Mouse (Mus musculus) erythroblast, embryonic 14.5 days (primary cell): ENCODE measurements at regions not wholly inside any gene's neighbourhood (a gene's known extent, or its start where the extent isn't known, plus 50 kb on each side); places are given as distances from the start of the nearest gene placed in this dataset.

Source experiments
- GATA1 ChIP-seq: IDR thresholded peaks from 2 replicates; pipeline ENCODE4 v1.6.1; 2012; ENCODE audit warnings: low read length, inconsistent platforms, mixed read lengths
- TAL1 ChIP-seq: IDR thresholded peaks from 3 replicates; pipeline ENCODE4 v1.6.1; 2012; ENCODE audit warnings: low read length, inconsistent platforms, mixed read lengths

- TF ChIP-seq GATA1 (no peak), TAL1 (no peak)
Measured at GRCm38 (mm10) chr2:10309656-10310055, 60.7 kb upstream of the Sfmbt2 start.
